Mouse (Mus musculus) naive thymus-derived CD4-positive, alpha-beta T cell, adult 2 months (primary cell): Measurements from ENCODE around the gene Nav1.

Source experiments
- DNase-seq: peaks from one replicate; pipeline ENCODE4 v3.0.0-alpha.2; 2011; ENCODE audit warnings: low read depth

The Nav1 gene

DNA sequence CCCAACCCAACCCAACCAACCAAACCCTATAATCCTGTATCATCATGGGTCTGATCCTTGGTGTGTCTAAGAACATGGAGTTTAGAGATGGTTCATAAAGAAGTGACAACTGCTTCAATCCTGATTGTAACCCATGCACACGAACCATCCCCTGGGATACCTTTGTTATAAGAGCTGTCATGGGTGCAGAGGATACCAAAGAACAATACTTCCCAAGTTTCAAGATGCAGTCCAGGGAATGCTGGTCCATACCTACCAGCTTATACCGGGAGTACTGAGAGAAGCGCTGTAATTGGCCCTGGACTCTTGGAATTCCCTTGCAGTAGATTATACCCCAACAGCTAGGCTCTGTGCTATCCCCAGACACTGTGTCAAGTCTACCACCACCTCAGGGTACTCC lies 165.2 kb downstream of the Nav1 start:
- no peak for DNase-seq

DNA sequence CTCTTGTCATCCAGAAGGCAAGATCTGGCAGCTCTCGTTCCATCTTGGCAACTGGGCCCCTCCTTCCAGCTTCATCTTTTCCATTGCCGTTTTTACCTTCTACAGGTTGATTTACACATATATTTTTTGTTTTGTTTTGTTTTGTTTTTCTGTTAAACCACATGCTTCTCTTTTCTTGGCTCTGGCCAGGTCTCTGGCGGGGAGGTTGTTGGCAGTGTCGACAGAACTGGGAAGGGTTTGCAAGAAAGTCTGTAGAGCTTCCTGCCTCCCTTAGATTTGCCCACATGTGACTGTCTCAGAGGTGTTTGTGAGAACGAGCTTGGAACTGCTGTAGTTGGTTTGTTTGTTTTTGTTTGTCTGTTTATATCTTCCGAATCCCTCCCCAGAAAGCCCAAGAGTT lies 166.1 kb downstream of the Nav1 start:
- no peak for DNase-seq

DNA sequence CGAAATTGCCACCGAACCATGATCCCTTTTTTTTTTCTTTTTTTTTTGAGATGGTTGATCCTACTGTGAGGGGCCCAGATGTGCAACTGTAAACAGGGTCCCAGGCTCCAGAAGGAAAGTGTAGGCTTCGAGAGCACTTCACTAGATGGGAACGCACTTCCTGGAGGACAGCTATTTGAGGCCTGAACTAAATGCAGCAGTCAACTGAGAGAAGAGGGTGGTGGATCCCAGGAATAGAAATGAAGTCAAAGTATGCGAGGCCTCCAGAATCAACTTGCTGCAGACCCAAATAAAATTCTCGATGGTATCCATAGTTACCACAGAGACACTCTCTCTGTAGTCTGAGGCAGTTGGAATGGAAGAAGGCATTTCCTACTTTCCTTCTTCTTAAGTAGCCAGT lies 168.3 kb downstream of the Nav1 start:
- DNase-seq, result no peak

DNA sequence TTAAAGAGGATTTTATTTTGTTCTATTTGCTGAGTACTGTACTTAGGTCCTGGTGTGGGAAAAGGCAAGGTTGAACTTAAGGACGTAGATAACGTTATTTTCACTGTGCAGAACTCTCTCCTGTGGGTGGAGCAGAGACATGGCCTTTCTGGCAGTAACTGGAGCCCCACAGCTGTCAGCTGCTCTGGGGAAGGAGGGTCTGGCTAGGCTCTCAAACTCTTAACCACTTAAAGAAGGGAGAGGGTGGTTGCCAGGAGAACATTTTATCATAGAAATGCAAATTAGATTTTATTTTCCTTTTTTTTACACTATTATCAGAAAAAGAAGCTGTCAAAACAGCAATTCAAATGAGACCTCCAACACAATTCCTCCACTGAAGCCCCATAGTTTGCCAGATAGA lies 171.3 kb downstream of the Nav1 start:
- no peak for DNase-seq

DNA sequence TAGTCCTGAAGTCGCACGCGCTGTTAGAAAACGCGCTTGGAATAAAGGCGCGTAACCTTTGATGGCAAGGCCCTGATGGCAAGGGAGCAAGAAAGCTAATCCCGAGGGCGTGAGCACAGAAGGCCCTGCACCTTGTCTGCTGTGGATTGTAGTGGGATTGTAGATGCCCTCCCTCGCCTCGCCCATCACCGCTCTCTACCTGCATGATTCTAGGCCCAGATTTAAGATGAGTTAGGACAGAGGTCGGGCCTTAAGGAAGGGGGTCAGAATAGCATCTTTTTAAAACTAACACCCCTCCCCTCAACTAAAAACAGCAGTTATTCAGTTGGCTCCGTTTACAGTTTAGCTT lies 176.5 kb downstream of the Nav1 start:
- DNase-seq, result no peak

DNA sequence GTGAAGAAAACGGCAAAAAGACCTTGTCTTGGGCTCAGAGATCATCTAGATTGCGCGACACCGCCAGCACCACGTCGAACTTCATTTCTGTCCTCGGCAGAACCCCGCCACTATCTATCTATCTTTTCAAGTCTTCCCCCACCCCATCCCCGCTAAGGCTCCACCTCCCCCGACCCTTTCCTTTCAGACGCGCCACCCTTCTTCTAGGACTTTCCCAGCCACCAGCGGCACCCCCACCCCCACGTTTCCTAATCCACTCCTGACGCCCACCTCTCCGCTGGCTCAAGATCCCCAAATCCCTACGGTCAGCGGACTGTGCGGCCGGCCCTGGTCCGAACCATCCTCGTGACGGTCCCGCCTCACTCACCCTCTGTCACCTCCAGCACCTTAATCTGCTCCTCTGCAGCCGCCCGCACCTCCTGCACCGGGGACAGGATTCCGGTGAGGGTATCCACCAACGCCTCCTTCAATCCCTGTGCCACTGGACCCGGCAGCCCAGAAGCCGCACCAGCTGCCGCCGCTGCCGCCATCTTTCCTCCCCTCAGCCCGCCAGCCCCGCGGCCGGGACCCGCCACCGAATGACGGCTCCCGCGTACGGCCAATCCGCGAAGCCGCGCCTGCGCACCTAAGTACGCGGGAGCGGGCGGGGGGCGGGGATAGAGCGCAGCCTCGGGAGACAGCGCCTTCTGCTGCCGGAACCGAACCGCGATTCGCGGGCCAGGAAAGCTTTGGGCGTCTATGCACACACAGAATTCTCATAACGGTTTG lies 177.0 kb downstream of the Nav1 start, which contains the start of gene Ipo9:
Gene Ipo9 (minus strand): TSS at position 599 of the 768 bp plus-strand sequence.
- DNase-seq, result peak; percentile 95

DNA sequence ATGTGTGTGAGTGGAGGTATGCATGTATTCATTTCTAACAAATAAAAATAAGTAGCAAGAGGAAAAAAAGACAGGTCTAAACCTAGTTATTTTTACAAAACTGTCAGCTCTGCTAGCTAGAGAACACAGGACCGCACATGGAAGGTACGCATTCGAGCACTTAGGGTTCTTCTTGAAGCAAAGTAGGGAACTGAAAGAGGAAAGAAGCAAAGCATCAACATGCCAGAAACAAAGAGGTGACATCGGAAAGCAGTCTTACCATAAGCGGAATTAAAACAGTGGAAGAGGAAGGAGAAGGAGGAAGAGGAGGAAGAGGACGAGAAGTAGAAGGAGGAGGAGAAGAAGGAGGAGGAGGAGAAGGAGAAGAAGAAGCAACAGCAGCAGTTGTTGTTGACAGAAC lies 179.7 kb downstream of the Nav1 start:
- DNase-seq, result no peak

DNA sequence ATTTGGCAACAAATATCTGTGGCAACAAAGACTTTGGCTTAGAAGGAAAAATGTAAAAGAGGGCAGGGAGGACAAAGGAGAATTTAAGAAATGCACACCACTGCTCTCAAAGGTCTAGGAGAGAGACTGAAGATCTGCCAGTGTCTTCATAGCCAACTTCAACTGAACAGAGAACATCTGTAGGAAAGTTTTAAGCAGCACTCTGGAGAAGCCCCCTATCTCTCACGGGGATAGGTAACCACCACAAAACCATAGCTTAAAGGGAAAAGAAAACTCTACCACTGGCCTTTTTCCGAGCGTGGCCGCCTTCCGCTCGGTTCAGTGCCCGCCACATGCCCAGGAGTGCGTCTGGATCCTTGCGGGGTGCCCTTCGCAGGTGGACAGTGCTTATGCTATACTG lies 180.4 kb downstream of the Nav1 start:
- no peak for DNase-seq

DNA sequence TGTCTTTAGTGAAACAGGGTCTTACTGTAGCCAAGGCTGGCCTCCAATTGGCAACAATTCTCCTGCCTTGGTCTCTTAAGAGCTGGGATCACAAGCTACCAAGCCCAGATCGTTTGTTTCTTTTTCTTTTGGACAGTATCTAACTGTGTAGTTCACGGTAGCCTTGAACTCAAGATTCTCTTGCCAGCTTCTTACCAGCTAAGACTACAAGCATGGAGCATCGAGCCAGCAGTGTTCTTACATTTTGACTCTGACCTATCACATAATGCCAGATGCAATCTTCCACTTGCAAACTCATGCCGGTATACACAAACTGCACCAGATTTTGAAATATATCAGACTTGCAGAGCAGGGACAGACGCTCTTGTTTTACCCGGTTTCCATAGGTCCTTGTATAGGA lies 184.3 kb downstream of the Nav1 start:
- DNase-seq, result no peak

DNA sequence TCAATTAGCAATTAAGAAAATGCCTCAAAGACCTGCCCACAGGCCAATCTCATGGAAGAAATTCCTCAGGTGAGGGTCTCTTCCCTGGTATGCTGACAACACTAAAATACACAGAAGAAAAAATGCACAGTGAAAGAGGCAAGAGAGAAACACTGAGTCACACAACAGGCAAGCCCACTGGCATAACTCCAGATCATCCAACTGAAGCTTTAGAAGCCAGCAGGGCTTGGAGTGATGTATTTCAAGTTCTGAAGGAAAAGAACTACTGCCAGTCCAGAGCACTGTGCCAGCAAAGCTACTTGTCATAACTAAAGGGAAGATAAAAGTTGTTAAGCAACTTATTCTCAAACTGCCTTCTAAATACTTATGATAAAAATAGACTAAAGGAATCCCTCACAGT lies 193.1 kb downstream of the Nav1 start:
- no peak for DNase-seq

DNA sequence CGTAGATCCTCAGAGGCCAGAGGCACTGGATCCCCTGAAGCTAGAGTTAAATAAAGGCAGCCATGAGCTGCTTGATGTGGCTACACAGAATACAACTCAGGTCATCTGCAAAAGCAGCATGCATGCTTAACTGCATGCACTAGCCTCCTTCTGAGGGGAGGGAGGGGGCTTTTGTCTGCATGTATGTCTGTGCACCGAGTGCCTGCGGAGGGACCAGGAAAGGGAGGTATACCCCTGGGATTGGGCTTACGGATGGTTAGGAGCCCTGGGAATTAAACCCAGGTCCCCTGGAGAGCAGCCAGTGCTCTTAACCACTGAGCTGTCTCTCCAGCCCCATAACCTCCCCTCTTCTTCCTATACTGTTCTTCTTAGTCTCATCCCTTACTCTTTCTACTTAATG lies 195.0 kb downstream of the Nav1 start:
- DNase-seq, result no peak

DNA sequence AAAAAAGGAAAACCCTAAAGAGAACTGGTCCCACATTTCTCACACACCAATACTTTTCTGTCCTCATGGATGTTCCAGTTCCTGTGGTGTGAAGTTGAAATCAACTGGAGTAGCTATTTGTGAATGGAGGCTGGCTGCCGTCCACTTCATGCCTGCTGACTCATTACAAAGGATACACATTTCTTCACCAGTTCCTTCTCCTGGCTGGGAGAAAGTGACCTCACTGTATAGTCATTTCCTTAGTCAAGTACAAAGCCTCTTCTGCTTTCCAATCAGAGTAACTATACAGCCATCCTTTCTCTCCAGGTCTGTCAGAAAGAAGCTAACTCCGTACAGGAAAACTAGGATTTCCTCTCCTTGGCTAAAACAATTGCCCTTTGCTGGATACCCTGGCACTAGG lies 196.1 kb downstream of the Nav1 start:
- no peak for DNase-seq

DNA sequence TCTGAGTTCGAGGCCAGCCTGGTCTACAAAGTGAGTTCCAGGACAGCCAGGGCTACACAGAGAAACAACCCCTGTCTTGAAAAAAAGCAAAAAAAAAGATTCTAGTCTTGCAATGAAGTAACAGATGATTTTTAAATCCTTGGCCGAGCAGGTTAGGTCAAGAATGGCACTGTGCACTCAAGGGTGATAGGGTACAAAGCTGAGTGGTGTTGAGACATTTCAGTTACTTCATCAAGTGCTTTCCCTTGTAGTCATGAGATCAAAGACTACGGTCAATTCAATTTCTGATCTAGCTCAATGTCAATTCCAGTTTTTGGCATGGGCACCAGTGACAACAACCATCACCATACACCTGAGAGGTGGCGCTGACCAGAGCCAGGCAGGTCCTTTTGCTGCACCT lies 198.1 kb downstream of the Nav1 start:
- no peak for DNase-seq

DNA sequence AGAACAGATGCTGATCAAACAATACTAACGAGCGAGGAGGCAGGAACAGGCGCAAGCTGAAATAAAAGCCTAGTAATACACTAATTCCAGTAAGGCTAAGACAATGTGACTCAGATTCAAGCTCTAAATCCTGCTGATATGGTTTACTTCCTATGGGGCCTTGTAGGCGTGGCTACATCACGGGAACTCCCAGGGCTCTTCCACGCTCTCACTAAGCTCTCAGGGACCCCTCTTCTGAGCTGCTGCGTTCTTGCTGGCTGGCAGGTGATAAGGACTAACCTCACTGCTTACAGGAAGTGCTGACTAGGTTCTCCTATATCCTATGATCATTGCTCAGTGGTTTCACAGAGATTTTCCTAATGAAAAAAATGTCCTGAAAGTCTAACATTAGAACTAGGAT lies 201.7 kb downstream of the Nav1 start:
- no peak for DNase-seq

DNA sequence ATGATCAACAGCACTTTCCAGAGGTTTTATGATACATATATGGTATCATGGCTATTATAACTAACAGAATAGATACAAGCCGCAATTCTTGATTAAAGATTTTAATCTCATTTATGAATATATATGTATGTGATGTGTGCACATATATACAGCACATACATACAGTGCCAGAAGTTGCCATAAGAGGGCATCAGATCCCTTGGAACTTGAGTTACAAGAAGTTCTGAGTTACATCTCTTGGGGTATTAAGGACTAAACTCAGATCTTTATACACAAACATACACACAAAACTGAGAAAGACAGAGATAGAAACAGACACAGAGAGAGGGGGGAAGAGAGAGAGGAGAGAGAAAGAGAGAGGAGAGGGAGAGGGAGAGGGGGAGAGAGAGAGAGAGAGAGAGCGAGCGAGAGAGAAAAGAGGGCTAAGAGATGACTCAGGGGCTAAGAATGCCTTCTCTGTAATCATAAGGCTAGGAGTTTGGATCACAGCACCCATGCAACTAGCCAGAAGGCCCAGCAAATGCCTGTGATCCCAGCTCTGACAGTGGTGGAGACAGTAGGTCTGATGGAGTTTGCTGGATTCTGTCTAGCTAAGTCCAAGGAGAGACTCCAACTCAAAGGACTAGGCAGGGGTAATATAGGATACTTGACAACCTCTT lies 205.5 kb downstream of the Nav1 start:
- no peak for DNase-seq

DNA sequence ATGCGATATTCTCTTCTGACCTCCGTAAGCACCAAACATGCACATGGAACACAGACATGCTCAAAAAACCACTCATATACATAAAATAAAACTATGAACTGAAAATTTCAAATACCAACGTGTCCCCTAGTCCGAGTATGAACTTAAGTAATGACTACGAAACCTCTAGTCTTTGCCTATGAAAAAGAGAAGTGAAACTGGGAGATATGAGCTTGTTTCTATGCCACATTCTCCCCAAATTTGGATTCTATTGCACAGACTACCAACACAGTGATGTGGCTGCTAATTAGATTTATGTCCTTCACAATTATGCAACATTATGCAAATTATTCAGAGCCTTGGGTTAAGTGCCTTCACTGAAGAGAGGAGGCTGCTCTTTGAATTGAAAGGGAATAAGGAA lies 207.6 kb downstream of the Nav1 start:
- DNase-seq, result no peak

DNA sequence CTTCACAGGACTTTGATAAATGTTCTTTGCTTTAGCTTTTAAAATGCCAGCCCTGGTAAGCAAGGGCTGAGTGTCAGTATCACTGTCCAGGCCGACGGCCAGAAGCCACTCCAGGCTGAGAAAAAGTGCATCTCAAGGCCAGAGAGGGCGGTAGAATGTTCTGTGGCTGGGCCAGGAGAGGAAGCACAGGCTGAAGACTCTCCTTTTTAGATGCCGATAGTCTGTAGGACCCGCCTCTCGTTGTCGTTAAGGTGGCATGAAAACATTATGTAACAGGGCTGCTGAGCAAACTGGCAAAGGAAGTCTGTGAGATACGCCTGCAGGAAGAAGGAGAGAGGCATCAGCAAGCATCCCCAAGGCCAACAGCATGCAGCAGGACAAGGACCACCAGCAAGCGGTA lies 221.9 kb downstream of the Nav1 start:
- no peak for DNase-seq
